Mouse (Mus musculus) spleen, adult 2 months (tissue): Measurements from ENCODE around the gene Pla2g10.

Experiments used
- CTCF ChIP-seq: fragments of 200-500 bp; IDR thresholded peaks from 2 replicates; pipeline ENCODE4 v1.5.1; 2011; ENCODE audit warnings: mild to moderate bottlenecking, inconsistent platforms; ENCODE audit not compliant: insufficient read depth, insufficient read length, insufficient replicate concordance; ENCODE audit errors: extremely low read depth
- POLR2A ChIP-seq: fragments of 200-500 bp; IDR thresholded peaks from 2 replicates; pipeline ENCODE4 v1.6.1; 2011; ENCODE audit warnings: low read depth, low read length, inconsistent platforms

- TF ChIP-seq CTCF (no peak), POLR2A (no peak)
These were observed 13.8 kb downstream of the Pla2g10 start for GRCm38 (mm10) chr16:13716821-13717553.
